Mouse (Mus musculus): ENCODE data around the gene Mat2b.
"Not testable (repeated sequence)": the region's sequence is repeated elsewhere in the genome, so short reads cannot be mapped to it uniquely, and the experiment has no call there.

The Mat2b gene

GRCm38 (mm10) chr11:40695103-40695502 is at the start of gene Mat2b:
TSS of gene Mat2b (minus strand) at chr11:40695203.
- no peak for DNase-seq

- DNase-seq, result no peak
Measured at GRCm38 (mm10) chr11:40744348-40744747, 49.3 kb upstream of the Mat2b start.

- no peak for DNase-seq
Measured at GRCm38 (mm10) chr11:40741605-40742262, 46.7 kb upstream of the Mat2b start.

DNA sequence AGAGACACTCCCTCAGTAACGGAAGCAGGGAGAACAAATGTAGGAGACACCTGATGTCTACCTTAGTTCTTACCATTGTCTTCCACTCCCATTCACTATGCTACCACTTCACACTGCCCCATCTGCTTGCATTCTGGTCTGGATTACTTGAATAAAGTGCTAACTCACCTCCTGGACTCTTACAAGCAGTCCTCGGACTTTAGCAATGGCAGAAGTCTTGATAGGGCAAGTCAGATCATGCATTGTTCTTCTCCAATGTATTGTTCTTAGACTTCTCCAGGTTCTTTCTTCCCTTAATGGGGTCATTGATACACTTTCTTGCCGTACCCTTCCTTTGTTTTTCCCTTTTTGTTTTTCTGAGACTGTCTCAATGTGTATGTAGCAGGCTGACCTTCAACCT is 42.4 kb upstream of the Mat2b start:
- no peak for DNase-seq

DNA sequence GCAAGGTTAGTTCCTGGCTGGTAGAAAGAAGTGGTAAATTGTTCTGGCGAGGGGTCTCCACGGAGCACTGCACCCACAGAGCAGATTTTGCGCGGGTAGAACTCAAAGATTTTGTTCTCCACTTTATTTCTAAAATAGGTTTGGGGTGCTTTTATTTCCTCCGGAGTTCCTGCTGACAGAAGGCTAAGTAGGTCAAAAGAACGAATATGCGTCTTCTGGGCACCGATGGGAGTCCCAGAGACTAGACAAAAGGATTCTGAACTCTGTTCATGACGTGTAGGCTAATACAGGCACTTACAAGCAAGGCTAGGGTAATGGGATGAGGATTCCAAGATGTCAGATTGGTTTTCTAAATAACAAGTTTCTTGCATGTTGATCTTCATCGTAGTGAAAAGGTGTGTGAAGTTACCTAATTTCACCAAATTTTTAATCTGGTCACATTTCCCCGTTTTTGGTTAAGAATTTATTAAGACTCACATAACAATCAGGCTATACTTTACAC is 39.3 kb upstream of the Mat2b start:
- DNase-seq, result no peak

GRCm38 (mm10) chr11:40733339-40734174 is 38.6 kb upstream of the Mat2b start, which contains the start of the genes Hmmr and Nudcd2:
TSS of gene Hmmr (minus strand) at chr11:40733422.
TSS of gene Nudcd2 (plus strand) at chr11:40733667.
- DNase-seq, result peak; percentile 98

- no peak for DNase-seq
Measured at GRCm38 (mm10) chr11:40732997-40733338, 38.0 kb upstream of the Mat2b start.

GRCm38 (mm10) chr11:40718324-40718723 is 23.3 kb upstream of the Mat2b start:
- peak; percentile 3 for DNase-seq

DNA sequence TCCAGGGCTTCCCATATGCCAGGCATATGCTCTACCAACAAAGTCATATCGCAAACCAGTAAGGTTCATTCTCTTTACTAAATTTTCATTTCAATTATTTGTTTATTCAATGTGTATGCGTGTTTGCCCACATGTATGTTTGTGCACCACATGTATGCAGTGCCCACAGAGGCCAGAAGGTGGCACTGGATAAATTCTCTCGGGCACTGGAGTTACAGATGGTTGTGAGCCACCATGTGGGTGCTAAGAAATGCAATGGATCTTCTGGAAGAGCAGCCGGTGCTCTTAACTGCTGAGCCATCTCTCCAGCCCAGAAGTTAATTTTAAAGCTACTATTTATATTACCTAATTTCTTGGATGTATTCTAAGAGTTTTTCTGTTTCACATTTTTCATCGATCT is 20.5 kb upstream of the Mat2b start:
- no peak for DNase-seq

DNA sequence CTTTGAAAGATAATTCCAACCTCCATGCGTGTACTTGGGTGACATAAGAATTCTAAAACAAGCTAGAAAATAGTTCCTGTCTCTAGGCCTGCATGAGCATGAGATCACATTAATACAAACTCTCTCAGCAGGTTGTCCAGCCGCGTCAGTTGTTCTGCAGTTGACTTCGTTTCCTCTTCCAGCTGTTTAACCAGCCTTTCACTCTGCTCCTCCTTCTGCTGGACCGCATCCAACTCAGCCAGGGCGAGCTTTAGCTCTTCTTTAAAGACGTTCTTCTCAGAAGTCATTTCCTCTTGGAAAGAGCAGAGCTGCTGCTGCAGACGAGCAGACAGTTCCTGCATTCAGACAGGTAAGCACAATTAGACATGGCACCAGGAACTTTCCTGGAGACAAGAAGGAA is 18.9 kb upstream of the Mat2b start:
- DNase-seq, result peak; percentile 54

GRCm38 (mm10) chr11:40709899-40710298 is 14.9 kb upstream of the Mat2b start:
- not testable (repeated sequence) for DNase-seq

GRCm38 (mm10) chr11:40694311-40695087 is 504 bp downstream of the Mat2b start:
- peak; percentile 89 for DNase-seq

- DNase-seq, result peak; percentile 97
Measured at GRCm38 (mm10) chr11:40693366-40693951, 1.5 kb downstream of the Mat2b start.

DNA sequence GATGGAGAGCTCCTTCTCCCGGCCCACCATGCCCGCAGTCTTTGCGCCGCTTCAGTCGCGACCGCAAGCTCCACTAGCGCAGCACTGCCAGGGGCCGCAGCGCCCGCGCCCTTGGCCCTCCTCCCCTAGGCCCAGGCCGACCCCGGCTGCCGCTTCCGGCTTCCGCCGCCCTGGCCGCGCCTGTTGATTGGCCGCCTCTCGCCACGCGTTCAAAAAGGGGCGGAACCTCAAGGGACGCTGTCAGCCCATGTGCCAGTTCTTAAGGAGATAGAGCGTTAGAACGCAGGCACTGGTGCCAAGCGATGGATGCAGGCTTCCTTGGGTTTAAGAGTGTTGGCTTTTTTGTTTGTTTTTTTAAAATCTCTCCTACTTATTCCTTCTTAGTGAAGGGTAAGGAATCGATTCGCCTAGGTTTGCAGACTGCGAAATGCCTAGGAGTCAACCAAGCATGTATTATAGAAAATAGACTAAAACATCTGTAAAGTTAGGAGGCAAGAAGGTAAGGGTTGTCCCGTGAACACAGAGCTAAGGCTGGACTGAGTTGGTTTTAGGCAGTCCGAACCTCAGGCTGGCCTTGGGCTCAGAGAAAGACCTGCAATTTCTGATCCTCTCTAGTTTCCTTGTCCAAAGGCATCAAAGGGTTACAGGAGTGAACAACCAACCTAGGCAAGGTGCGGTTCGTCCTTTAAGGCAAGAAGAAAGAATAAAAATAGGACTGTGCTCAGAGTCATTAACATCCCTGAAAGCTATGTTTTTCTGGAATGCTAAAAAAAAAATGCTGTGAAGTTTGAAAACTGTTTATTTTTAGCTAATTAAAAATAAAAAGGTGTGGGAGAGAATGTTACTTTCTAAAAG is 2.3 kb downstream of the Mat2b start:
- peak; percentile 96 for DNase-seq

GRCm38 (mm10) chr11:40692101-40692509 is 2.9 kb downstream of the Mat2b start:
- no peak for DNase-seq

DNA sequence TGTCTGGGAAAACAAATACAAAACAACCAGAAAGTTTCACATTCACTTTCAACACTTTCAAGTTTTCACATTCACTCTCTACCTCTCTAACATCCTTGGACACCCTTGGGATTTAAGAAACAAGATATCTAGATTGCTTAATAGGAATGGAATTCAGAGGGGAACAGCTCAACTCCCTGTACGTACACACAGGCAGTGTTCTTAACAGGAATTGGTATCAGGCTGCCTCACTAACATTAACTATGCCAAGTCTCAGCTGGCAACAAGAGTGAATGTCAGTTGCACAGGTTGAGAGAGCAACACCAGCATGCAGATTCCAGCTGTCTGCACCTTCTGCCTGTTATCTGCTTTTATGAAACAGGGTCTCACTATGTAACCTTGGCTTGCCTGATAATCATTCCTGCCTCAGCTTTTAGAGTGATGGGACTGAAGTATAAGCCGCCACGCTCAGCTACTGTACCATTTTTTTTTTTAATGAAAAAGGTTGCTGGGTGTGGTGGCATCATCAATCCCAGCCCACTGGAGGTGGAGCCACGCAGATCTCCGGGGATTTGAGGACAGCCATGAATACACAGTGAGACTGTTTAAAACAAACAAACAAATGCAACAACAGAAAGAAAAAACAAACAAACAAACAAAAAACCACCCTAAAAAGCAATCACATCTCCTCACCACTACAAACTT is 4.4 kb downstream of the Mat2b start:
- peak; percentile 11 for DNase-seq

DNA sequence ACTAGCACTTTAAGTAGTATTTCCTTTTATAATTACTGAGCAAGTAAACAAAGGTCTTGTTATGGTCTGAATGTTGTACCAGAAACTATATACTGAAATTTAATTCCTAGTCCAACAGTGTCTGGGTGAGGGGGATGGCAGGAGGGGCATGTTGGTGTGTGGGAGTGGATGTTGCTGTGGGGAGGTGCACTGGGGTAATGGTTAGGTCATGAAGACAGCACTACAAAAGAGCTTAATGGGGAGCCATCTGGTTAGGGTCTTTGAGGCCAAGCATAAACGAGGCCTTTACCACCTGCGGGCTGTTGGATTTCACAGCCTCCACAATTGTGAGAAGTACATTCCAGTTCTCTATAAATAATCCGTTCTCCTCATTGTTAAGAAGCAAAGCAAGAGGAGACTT is 11.7 kb downstream of the Mat2b start:
- no peak for DNase-seq

GRCm38 (mm10) chr11:40682456-40682855 is 12.5 kb downstream of the Mat2b start:
- no peak for DNase-seq

DNA sequence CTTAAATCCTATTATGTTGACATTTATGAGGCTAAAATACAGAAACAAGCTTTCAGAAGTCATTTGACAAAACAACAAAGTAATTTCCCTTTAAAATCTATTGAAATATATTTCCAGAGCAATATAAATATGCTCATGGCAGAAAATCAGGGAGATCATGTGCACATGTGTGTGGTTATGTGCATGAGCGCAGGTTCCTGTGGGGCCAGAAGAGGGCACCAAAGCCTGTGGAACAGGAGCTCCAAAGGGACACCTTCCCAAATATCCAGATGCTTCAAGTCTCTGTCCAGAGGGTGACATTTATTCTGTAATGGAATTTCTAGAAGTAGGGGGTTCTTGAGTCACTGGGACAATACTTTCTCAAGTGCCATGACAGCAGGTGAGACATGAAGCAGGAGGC is 17.8 kb downstream of the Mat2b start:
- peak; percentile 44 for DNase-seq

GRCm38 (mm10) chr11:40675014-40675730 is 19.8 kb downstream of the Mat2b start:
- DNase-seq, result no peak

Data from kidney, adult 9 months (tissue).